Mouse (Mus musculus) ES-Bruce4 (cell line): ENCODE measurements around the gene Tbc1d22a.

Experiments
- CTCF ChIP-seq: IDR thresholded peaks from one replicate; pipeline ENCODE4 v1.8.1; 2011; ENCODE audit warnings: low read depth, low read length
- EP300 ChIP-seq: IDR thresholded peaks from 2 replicates; pipeline ENCODE4 v1.6.1; 2011; ENCODE audit warnings: low read depth, low read length; ENCODE audit not compliant: insufficient read depth
- POLR2A ChIP-seq: IDR thresholded peaks from one replicate; pipeline ENCODE4 v1.8.1; 2011; ENCODE audit warnings: low read length; ENCODE audit not compliant: insufficient read depth

DNA sequence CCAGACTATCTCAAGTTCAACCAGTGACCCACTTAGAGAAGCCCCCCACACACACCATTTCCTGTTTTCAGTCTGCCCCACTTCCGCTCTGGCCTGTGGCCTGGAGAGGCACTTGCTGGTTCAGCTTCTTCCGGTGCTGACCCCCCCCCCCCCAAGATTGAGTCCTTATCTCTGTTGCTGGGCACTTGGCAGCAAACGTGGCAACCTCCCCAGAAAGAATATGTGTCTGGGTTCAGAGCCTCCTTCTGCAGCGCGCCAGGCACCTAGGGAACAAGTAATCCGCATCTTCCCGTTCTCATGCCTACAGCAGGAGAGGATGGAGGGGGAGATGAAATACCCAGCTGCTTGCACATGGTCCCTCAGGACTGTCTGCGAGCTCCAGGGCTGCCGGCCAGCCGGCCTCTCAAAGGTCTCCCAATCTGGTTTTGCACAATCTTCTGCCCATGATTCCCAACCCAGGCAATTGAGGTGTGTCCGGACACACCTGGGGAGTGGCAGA is 32.3 kb upstream of the Tbc1d22a start:
- TF ChIP-seq CTCF: no peak
- no peak for TF ChIP-seq POLR2A
- no peak for TF ChIP-seq EP300
